Mouse (Mus musculus): ENCODE results near the gene Fkbpl. TPM values are rescaled to one million over a fixed set of nuclear protein-coding genes. Genes with fewer than 3 reads are reported as not detected.

Gene Fkbpl
- total and polyA plus RNA-seq, 3 experiments, result 5.5 to 8.2 (median 6.2) TPM

DNA sequence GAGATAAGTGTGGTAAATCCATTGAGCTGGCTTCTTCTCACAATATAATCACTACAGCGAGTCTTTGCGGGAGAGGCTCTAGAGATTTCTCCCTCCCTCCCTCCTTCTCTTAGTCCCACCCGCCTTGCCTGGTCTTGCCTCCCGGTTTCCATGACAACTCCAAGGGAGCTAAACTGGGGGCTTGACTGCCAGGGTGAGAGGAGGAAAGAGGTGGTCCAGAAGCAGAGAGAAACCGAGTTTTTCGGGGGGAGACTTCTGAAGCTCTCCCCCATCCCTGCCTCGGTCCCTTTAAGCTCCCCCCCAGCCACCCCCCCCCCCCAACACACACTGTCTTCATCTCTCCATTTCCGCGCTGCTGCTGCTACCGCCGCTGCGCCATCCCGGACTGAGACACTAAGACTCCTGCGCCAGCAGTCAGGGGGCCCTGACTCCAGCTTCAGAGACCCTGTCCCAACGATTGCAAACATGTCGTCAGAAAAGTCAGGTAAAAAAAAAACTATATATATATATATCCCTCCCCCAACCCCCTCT is 15.3 kb upstream of the Fkbpl start, which contains the start of gene Prrt1:
TSS of gene Prrt1 (plus strand) at position 313 of the 531 bp plus-strand sequence.
- Histone ChIP-seq H3K4me3 (replicated peaks in 1 of 3; ENCODE audit: low read depth in 2 of 3, low read length in 2 of 3, poor library complexity in 1 of 3) (no peak within 1 kb of the TSS), H3K79me2 (replicated peaks; ENCODE audit: control insufficient read depth, extremely low read depth, insufficient read depth, poor library complexity, severe bottlenecking) (no peaks in the 10 kb centered on the region), H3K4me1 (ENCODE audit: control insufficient read depth in 1 of 2, insufficient read depth in 2 of 2) (peaks cover 2 to 3% of the 10 kb centered on the region in 2 experiments; a peak in 2 of 4 replicates), H3K36me3 (replicated peaks in 1 of 2; ENCODE audit: control insufficient read depth in 1 of 2, insufficient read depth in 1 of 2, low read length in 1 of 2) (no peaks in the 10 kb centered on the region), H3K27me3 (replicated peaks) (peaks cover 64% of the 10 kb centered on the region), H3K9ac (ENCODE audit: insufficient read depth, low read depth) (no peak within 1 kb of the TSS), H3K27ac (ENCODE audit: insufficient read depth, low read depth) (no peak within 1 kb of the TSS), H3K9me3 (replicated peaks; ENCODE audit: low read length) (peaks cover 2% of the 10 kb centered on the region), H3K4me2 (ENCODE audit: insufficient read depth, low read depth, poor library complexity, severe bottlenecking) (no peak within 1 kb of the TSS)
- dilution Hi-C loops (cut with MboI; ENCODE audit: extremely low pct_ligation_motif_present, extremely low pct_unique_long_range_greater_than_20kb, low sequenced_read_pairs) (no loop called here), in situ Hi-C loops (cut with MboI; ENCODE audit: low pct_ligation_motif_present, low pct_unique_long_range_greater_than_20kb, low sequenced_read_pairs) (no loop called here)
- no peak for TF ChIP-seq ZMIZ1 (IDR thresholded peaks at IDR 0.05; ENCODE audit: low read depth, low read length)
- TF ChIP-seq BHLHE40 (IDR thresholded peaks at IDR 0.05; ENCODE audit: low read depth, low read length), result no peak
- TF ChIP-seq ETS1 (conservative IDR thresholded peaks at IDR 0.05; ENCODE audit: low read depth, low read length), result no peak
- TF ChIP-seq POLR2AphosphoS2 (IDR thresholded peaks at IDR 0.05; ENCODE audit: low read depth, low read length), result no peak
- TF ChIP-seq UBTF (IDR thresholded peaks at IDR 0.05; ENCODE audit: low read depth, low read length), result no peak
- no peak for TF ChIP-seq CHD1 (IDR thresholded peaks at IDR 0.05; ENCODE audit: low read depth, low read length)
- no peak for TF ChIP-seq ZKSCAN1 (IDR thresholded peaks at IDR 0.05; ENCODE audit: borderline replicate concordance, low read depth, low read length)
- no peak for TF ChIP-seq ZNF384 (IDR thresholded peaks at IDR 0.05; ENCODE audit: low read depth, low read length)
- DNase-seq (ENCODE audit: extremely low read depth), result no peak

DNA sequence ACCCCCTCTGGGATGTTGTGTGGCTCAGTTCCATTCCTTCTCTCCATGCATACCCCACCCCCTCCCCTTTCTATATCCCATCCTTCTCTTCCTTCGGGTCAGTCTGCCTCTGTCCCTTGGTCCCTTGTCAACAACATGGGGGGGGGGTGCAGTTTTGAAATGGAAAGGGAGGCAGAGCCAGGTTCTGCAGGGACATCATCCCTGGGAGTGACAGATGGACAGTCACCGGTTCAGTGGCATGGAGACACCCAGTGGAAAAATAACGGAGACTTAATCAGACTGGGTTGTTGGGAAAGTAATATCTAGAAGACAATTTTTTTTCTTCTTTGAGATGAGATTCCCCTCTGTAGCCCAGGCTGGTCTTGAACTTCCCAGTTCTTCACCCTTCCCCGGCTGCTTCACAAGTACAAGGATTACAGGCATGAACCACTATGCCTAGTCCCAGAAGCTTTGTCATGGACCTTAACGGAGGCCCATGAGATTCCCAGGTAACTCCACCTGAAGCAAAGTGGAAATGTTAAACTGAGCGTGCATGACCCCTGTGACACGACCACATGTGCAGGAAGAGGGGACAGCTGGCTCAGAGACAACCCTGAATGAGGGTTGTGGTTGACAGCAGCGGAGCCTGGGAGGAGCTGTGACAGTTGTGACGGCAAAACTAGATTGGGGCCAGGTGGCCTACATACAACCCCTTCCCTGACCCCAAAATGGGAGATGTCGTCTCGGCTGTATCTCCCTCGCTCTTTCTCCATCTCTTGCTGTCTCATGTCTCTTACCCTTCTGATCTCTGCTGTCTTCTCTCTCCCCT is 14.6 kb upstream of the Fkbpl start:
- DNase-seq (ENCODE audit: extremely low read depth), result no peak
- H3K4me1 ChIP-seq (ENCODE audit: control insufficient read depth in 1 of 2, insufficient read depth in 2 of 2), result peaks cover 2 to 3% of the 10 kb centered on the region in 2 experiments; a peak in 2 of 4 replicates
- peaks cover 67% of the 10 kb centered on the region for H3K27me3 ChIP-seq (replicated peaks)
- H3K27ac ChIP-seq (ENCODE audit: insufficient read depth, low read depth), result no peak overlapping the region
- peaks cover 2% of the 10 kb centered on the region for H3K9me3 ChIP-seq (replicated peaks; ENCODE audit: low read length)
- dilution Hi-C loops (cut with MboI; ENCODE audit: extremely low pct_ligation_motif_present, extremely low pct_unique_long_range_greater_than_20kb, low sequenced_read_pairs), result no loop called here
- TF ChIP-seq POLR2AphosphoS2 (IDR thresholded peaks at IDR 0.05; ENCODE audit: low read depth, low read length) (no peak), POLR2A (IDR thresholded peaks at IDR 0.05; ENCODE audit: low read depth, low read length) (no peak), ZMIZ1 (IDR thresholded peaks at IDR 0.05; ENCODE audit: low read depth, low read length) (no peak), IRF4 (IDR thresholded peaks at IDR 0.05; ENCODE audit: low read depth, low read length) (no peak), E2F4 (IDR thresholded peaks at IDR 0.05; ENCODE audit: insufficient replicate concordance, low read depth, low read length) (no peak), KAT2A (IDR thresholded peaks at IDR 0.05; ENCODE audit: insufficient replicate concordance, low read length) (no peak), JUND (conservative IDR thresholded peaks at IDR 0.05; ENCODE audit: low read depth, low read length) (no peak), MEF2A (IDR thresholded peaks at IDR 0.05; ENCODE audit: borderline replicate concordance, low read depth, low read length) (no peak), TBP (conservative IDR thresholded peaks at IDR 0.05; ENCODE audit: low read depth, low read length) (no peak)
- H3K79me2 ChIP-seq (replicated peaks; ENCODE audit: control insufficient read depth, extremely low read depth, insufficient read depth, poor library complexity, severe bottlenecking), result no peaks in the 10 kb centered on the region
- H3K9ac ChIP-seq (ENCODE audit: insufficient read depth, low read depth), result no peak overlapping the region
- H3K4me2 ChIP-seq (ENCODE audit: insufficient read depth, low read depth, poor library complexity, severe bottlenecking), result no peak overlapping the region
- no peak overlapping the region for H3K4me3 ChIP-seq (replicated peaks in 1 of 3; ENCODE audit: low read depth in 2 of 3, low read length in 2 of 3, poor library complexity in 1 of 3)
- no peaks in the 10 kb centered on the region for H3K36me3 ChIP-seq (replicated peaks in 1 of 2; ENCODE audit: control insufficient read depth in 1 of 2, insufficient read depth in 1 of 2, low read length in 1 of 2)
- in situ Hi-C loops (cut with MboI; ENCODE audit: low pct_ligation_motif_present, low pct_unique_long_range_greater_than_20kb, low sequenced_read_pairs), result no loop called here

Data from CH12.LX (cell line).